Mouse (Mus musculus): ENCODE data around the gene Gm6337. TPM values are rescaled to one million over a fixed set of nuclear protein-coding genes. Genes with fewer than 3 reads are reported as not detected.
"Not testable (repeated sequence)": the region's sequence is repeated elsewhere in the genome, so short reads cannot be mapped to it uniquely, and the experiment has no call there.

Gm6337 gene
- total RNA-seq (2021) (not detected), polyA plus RNA-seq (2012; rRNA removed) (not detected in 2 replicates)
- long read RNA-seq: 0 reads

DNA sequence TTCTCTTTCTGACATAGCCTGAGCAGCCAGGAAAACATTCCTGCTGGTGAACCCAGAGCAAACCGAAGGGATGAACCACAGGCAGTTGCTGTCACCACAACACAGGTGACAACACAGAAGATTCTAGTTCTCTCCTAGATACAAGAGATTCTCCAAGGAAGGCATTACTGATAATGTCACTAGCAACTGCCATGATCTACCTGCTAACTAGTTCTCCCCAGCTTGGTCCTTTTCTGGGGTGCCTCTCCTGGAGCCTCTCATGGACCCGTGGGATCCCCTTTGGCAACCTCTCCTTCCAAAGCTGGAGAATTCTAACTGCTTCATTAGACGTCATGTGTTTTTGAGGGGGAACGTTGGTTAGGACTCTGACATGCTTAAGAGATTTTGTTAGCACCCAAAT lies at the start of gene Gm6337:
Gene Gm6337 (minus strand): TSS at position 101 of the 400 bp plus-strand sequence.
- not testable (repeated sequence) for DNase-seq

DNA sequence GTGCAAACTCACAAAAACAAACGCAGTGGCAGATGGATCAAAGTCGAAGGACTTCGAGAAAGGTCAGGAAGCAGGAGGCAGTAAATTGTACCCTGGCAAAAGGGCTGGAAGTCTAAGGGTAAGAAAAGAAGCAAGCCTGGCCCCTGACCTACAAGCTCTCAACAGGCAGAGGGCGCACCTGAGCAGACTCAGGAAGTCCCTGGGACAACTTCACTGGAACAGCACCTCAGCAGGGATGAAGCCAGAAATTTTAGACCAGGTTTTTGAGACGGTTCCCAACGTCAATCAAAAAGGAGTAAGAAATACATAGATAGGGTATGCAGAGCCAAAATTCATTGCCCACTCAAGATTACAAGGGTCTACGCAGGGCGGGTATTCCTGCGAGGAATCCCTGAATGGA lies 49.4 kb upstream of the Gm6337 start:
- not testable (repeated sequence) for DNase-seq

DNA sequence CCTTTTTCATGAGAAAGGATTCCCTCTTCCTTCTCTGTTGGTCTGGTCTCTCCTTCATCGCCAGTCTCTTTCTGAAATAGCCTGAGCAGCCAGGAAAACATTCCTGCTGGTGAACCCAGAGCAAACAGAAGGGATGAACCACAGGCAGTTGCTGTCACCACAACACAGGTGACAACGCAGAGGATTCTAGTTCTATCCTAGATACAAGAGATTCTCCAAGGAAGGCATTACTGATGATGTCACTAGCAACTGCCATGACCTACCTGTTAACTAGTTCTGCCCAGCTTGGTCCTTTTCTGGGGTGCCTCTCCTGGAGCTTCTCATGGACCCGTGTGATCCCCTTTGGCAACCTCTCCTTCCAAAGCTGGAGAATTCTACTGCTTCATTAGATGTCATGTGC lies 35.8 kb upstream of the Gm6337 start, which contains the start of gene Gm8206:
Gene Gm8206 (minus strand): TSS at position 101 of the 400 bp plus-strand sequence.
- DNase-seq: not testable (repeated sequence)

Other genes starting within 250 kb of the Gm6337 start
- not detected for gene Gm3424, start 227.9 kb downstream of the Gm6337 start, total RNA-seq (2021)
- gene Gm3424, start 227.9 kb downstream of the Gm6337 start, polyA plus RNA-seq (2012; rRNA removed): not detected in 2 replicates
- not detected for gene Gm8237, start 177.9 kb downstream of the Gm6337 start, total RNA-seq (2021)
- 0.06 TPM in 1 of 2 replicates, not detected in the other for gene Gm8237, start 177.9 kb downstream of the Gm6337 start, polyA plus RNA-seq (2012; rRNA removed)
- gene Gm3248, start 96.5 kb downstream of the Gm6337 start, total RNA-seq (2021): not detected
- not detected in 2 replicates for gene Gm3248, start 96.5 kb downstream of the Gm6337 start, polyA plus RNA-seq (2012; rRNA removed)
- not detected for gene Gm3453, start 79.1 kb downstream of the Gm6337 start, total RNA-seq (2021)
- not detected in 2 replicates for gene Gm3453, start 79.1 kb downstream of the Gm6337 start, polyA plus RNA-seq (2012; rRNA removed)
- gene Gm8206, start 35.7 kb upstream of the Gm6337 start, total RNA-seq (2021): under 1 TPM in 1 of 2 experiments, not detected in 1; 0.24 TPM
- 0.09 TPM in 1 of 2 replicates, not detected in the other for gene Gm8206, start 35.7 kb upstream of the Gm6337 start, polyA plus RNA-seq (2012; rRNA removed)
- gene Gm3468, start 50.4 kb upstream of the Gm6337 start, total RNA-seq (2021): not detected
- not detected in 2 replicates for gene Gm3468, start 50.4 kb upstream of the Gm6337 start, polyA plus RNA-seq (2012; rRNA removed)
- not detected for gene Gm3476, start 67.5 kb upstream of the Gm6337 start, total RNA-seq (2021)
- not detected in 2 replicates for gene Gm3476, start 67.5 kb upstream of the Gm6337 start, polyA plus RNA-seq (2012; rRNA removed)
- gene Gm21560, start 161.0 kb upstream of the Gm6337 start, total RNA-seq (2021): not detected
- not detected in 2 replicates for gene Gm21560, start 161.0 kb upstream of the Gm6337 start, polyA plus RNA-seq (2012; rRNA removed)
- gene Gm3411, start 229.0 kb upstream of the Gm6337 start, total RNA-seq (2021): under 1 TPM; 0.21 to 0.23 TPM
- not detected in 2 replicates for gene Gm3411, start 229.0 kb upstream of the Gm6337 start, polyA plus RNA-seq (2012; rRNA removed)
- gene Gm21103, start 246.6 kb upstream of the Gm6337 start, total RNA-seq (2021): not detected
- gene Gm21103, start 246.6 kb upstream of the Gm6337 start, polyA plus RNA-seq (2012; rRNA removed): not detected in 2 replicates

All from adrenal gland, adult 2 months (tissue).